Mouse (Mus musculus) lung, adult 2 months (tissue): ENCODE data around the gene Ces1c.

Source experiments
- CTCF ChIP-seq: fragments of 200-500 bp; IDR thresholded peaks from 2 replicates; pipeline ENCODE4 v1.5.1; 2011; ENCODE audit warnings: mild to moderate bottlenecking, low read length, control low read depth; ENCODE audit not compliant: insufficient read depth
- POLR2A ChIP-seq: fragments of 200-500 bp; IDR thresholded peaks from 2 replicates; pipeline ENCODE4 v1.6.1; 2011; ENCODE audit warnings: low read depth, mild to moderate bottlenecking, control low read depth, low read length, borderline replicate concordance; ENCODE audit errors: extremely low read depth

GRCm38 (mm10) chr8:93147331-93147730, 16.2 kb upstream of the Ces1c start:
- TF ChIP-seq POLR2A (no peak), CTCF (no peak)
